Mouse (Mus musculus): ENCODE results near the gene Gpr39. TPM values are rescaled to one million over a fixed set of nuclear protein-coding genes. Genes with fewer than 3 reads are reported as not detected.

The Gpr39 gene
- polyA plus RNA-seq, 1 experiment from 2014 or later: 7.2 TPM

DNA sequence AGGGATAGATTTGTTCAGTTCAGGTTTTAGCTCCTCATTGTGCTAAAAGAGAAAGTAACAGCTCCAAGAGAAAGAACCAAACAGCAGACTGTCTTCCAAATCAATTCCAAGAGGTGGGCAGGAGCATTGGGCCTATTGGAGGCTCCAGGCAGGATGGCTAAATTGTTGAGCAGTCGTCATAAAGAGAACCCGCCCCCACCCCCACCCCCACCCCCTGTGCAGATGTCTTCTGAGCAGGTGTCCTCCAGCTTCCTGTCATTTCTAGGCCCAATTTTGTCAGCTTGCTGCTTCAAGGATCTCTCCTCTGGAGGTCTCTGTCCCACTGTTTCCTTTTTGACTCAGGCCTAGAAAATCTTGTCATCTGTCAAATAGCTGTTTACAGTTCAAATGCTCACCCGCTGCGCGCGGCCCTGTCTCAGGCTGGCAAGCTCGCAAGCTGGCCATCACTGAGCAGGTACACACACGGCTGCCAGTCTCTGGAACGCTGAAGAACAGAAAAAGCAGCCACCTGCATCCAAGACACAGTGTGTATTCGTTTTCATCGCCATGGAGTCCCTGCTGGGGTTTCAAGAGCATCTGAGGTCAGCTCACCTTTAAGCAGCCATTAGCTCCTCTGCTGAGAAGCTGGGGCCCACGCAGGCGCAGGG, 163.1 kb downstream of the Gpr39 start:
- H3K9ac ChIP-seq: no peak overlapping the region
- H3K4me2 ChIP-seq (replicated peaks): no peak overlapping the region
- H3K27ac ChIP-seq: no peak overlapping the region
- no peak overlapping the region for H3K4me3 ChIP-seq (replicated peaks)
- H3K9me3 ChIP-seq: no peaks in the 10 kb centered on the region
- H3K27me3 ChIP-seq (replicated peaks): no peaks in the 10 kb centered on the region
- WGBS: 58% methylated on average over 13 of the region's 13 CpGs
- H3K36me3 ChIP-seq: no peaks in the 10 kb centered on the region
- ATAC-seq: no peak
- H3K4me1 ChIP-seq (replicated peaks): no peaks in the 10 kb centered on the region

DNA sequence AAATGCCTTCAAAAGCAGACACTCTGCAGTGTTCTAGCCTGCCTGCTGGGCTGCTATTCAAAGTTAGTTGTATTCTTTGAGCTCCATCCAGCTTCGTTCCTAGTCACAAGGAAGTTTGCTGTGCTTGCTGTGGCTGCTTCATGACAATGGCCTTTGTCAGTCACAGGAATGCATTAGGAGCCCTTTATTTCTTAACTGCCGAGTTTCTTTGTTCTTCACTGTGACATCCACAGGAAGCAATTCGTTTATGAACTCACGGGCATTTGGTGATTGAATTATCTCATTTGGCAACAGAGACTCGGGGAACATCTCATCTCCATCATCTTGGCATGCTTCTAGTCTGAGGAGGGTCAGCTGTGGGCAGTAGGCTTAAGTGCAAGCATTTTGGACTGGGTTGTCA, 177.9 kb downstream of the Gpr39 start:
- H3K9me3 ChIP-seq: no peaks in the 10 kb centered on the region
- H3K36me3 ChIP-seq: no peaks in the 10 kb centered on the region
- no peak overlapping the region for H3K9ac ChIP-seq
- no peak overlapping the region for H3K4me3 ChIP-seq (replicated peaks)
- no peak for ATAC-seq
- WGBS: 20% methylated on average over 5 of the region's 5 CpGs
- no peaks in the 10 kb centered on the region for H3K27me3 ChIP-seq (replicated peaks)
- H3K27ac ChIP-seq: no peak overlapping the region
- no peaks in the 10 kb centered on the region for H3K4me1 ChIP-seq (replicated peaks)
- no peak overlapping the region for H3K4me2 ChIP-seq (replicated peaks)

GRCm38 (mm10) chr1:125858631-125859030, 181.8 kb downstream of the Gpr39 start:
- H3K36me3 ChIP-seq: no peaks in the 10 kb centered on the region
- no peaks in the 10 kb centered on the region for H3K4me1 ChIP-seq (replicated peaks)
- no peak overlapping the region for H3K4me2 ChIP-seq (replicated peaks)
- H3K4me3 ChIP-seq (replicated peaks): no peak overlapping the region
- H3K27me3 ChIP-seq (replicated peaks): no peaks in the 10 kb centered on the region
- no peak overlapping the region for H3K27ac ChIP-seq
- no peaks in the 10 kb centered on the region for H3K9me3 ChIP-seq
- H3K9ac ChIP-seq: no peak overlapping the region
- no peak for ATAC-seq
- 64% methylated on average over 5 of the region's 5 CpGs for WGBS

- Histone ChIP-seq H3K4me1 (replicated peaks) (no peaks in the 10 kb centered on the region), H3K36me3 (no peaks in the 10 kb centered on the region), H3K4me3 (replicated peaks) (no peak overlapping the region), H3K9ac (no peak overlapping the region), H3K9me3 (no peaks in the 10 kb centered on the region), H3K27ac (no peak overlapping the region), H3K27me3 (replicated peaks) (no peaks in the 10 kb centered on the region), H3K4me2 (replicated peaks) (no peak overlapping the region)
- no peak for ATAC-seq
- WGBS: 48% methylated on average over 7 of the region's 7 CpGs
Observed at GRCm38 (mm10) chr1:125870056-125870455, 193.3 kb downstream of the Gpr39 start.

DNA sequence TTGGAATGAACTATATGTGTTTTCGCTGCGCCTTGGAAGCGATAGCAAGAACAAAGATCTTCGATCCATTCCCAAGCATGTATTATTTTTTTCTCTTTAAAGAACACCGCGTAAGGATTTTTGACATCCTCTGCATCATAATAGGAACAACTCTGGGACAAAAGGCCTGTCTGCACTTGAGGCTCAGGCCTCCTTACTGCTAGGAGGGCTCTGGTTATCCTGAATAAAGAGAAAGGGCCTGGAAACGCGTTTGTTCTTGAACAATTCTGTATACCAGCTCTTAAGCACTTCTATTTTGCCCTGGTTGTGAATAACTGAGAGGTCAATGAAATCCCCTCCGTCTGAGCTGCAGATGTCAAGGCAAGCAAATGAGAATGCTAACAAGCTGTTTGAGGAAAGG, 216.4 kb downstream of the Gpr39 start:
- no peak overlapping the region for H3K9ac ChIP-seq
- no peak overlapping the region for H3K27ac ChIP-seq
- no peaks in the 10 kb centered on the region for H3K36me3 ChIP-seq
- H3K4me2 ChIP-seq (replicated peaks): no peak overlapping the region
- no peak for ATAC-seq
- 86% methylated on average over 9 of the region's 9 CpGs for WGBS
- no peaks in the 10 kb centered on the region for H3K4me1 ChIP-seq (replicated peaks)
- H3K9me3 ChIP-seq: no peaks in the 10 kb centered on the region
- H3K4me3 ChIP-seq (replicated peaks): no peak overlapping the region
- no peaks in the 10 kb centered on the region for H3K27me3 ChIP-seq (replicated peaks)

DNA sequence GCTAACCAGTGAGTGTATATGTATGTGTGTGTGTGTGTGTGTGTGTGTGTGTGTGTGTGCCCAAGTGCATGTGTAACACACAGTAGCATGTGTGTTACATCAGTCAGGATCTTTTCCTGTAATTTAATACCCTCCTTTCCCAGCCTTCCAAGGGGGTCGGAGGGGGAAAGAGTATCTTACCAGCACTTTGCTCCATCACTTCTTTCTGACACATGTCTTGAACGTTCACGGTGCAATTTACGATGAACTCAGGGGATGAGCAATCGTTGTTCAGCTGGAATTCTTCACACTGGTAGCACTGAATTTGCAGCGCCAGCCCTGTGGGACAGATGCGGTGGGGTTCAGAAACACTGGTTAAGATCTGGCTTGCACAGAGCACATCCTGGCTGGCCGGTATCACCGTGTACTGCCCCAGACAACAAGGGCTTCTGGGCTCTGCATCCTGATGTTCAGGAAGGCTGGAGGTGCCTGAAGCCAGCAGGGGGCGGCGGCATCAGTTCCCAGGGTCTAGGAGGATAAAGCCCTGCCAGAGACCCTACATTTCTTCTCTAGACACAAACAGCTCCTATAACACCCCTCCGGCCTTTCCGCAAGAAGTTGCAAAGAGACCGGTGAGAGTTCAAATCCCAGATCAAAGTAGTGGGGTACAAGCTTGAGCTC, 233.5 kb downstream of the Gpr39 start:
- ATAC-seq: peak; percentile 52
- Histone ChIP-seq H3K36me3 (no peaks in the 10 kb centered on the region), H3K4me3 (replicated peaks) (no peak overlapping the region), H3K4me2 (replicated peaks) (peak overlapping the region; percentile 78), H3K9ac (no peak overlapping the region), H3K4me1 (replicated peaks) (peaks cover 17% of the 10 kb centered on the region), H3K9me3 (no peaks in the 10 kb centered on the region), H3K27ac (no peak overlapping the region), H3K27me3 (replicated peaks) (peaks cover 40% of the 10 kb centered on the region)
- 8% methylated on average over 14 of the region's 14 CpGs for WGBS

DNA sequence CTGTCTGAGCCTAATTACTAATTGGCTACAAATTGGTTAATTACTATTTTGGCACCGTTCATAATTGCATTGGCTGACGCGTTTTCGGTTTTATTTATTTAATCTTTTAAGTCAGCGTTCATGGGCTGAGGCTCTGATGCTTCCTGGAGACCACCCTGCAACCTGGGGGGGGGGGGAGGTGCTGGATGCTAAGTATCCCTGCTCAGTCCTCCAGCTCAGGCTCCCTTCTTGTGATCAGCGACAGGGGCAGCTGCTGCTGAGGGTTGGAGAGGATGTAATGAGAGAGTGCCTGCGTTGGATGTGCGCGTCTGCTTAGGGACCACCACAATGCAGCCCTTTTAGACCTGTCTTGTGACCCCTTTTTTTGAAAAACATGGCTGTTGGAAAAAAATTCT, 234.1 kb downstream of the Gpr39 start:
- Histone ChIP-seq H3K4me2 (replicated peaks) (peak overlapping the region; percentile 78), H3K9ac (no peak overlapping the region), H3K4me3 (replicated peaks) (peak overlapping the region; percentile 40; the same call in 1 of the 2 replicates), H3K36me3 (no peaks in the 10 kb centered on the region), H3K9me3 (no peaks in the 10 kb centered on the region), H3K27me3 (replicated peaks) (peaks cover 40% of the 10 kb centered on the region), H3K27ac (no peak overlapping the region), H3K4me1 (replicated peaks) (peaks cover 17% of the 10 kb centered on the region)
- WGBS: 3% methylated on average over 9 of the region's 9 CpGs
- peak; percentile 57 for ATAC-seq

DNA sequence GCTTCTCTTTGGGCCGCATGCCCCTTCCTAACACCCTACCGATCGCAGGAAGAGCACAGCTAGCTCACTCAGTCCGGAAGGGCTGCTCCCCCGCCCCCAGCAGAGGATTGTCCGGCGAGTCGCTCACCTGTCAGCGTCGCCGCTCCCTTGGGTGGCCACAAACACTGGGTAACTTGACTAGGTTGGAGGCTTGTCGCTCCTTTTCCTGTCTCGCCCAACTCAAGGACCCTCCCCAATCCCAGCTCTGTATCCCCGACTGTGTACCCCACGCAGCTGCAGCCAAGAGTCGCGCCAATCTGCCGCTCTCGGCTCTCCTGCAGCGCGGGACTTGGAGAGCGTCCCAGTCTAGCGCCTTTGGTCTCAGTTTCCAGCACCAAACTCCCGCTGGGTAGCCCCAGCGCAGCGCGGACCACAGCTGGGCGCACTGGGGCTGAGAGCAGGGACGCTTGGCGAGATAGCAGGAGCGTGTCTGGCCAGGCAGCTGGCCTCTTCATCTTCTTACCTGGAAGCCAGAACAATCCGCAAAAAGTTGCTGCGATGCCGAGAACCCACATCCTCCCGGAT, 234.6 kb downstream of the Gpr39 start:
- Histone ChIP-seq H3K4me3 (replicated peaks) (peak overlapping the region; percentile 40), H3K4me1 (replicated peaks) (peaks cover 17% of the 10 kb centered on the region), H3K9me3 (no peaks in the 10 kb centered on the region), H3K27ac (no peak overlapping the region), H3K4me2 (replicated peaks) (peak overlapping the region; percentile 78), H3K9ac (peak overlapping the region; percentile 33), H3K36me3 (no peaks in the 10 kb centered on the region), H3K27me3 (replicated peaks) (peaks cover 40% of the 10 kb centered on the region)
- WGBS: under 1% methylated on average over 35 of the region's 35 CpGs
- ATAC-seq: peak; percentile 66

DNA sequence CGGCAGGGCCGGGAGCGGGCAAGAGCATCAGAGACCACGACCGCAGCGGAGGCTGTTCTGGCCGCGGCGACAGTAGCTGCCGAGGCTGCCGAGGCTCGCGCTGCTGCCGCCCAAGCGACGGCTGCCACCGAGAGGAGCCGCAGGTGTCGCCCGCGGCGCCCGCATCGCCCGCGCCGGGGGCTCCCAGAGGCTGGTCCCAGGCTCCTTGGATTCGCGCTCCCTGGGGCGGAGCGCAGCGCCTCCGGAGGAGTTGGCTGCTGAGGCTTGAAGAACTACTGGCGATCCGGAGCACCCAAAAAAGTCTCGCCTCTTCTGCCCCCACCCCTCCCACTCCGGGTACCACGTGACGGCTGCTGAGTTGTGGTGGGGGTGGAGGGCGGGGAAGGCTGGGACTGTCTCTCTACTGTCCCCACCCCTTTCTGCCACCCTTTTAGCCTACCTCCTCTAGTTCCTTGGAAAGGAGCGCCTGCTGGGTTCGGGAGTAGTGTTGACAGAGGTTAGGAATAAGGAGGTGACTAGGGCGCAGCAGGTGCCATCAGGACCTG, 235.2 kb downstream of the Gpr39 start:
- Histone ChIP-seq H3K27ac (no peak overlapping the region), H3K27me3 (replicated peaks) (peaks cover 40% of the 10 kb centered on the region), H3K4me2 (replicated peaks) (peak overlapping the region; percentile 78), H3K36me3 (no peaks in the 10 kb centered on the region), H3K9ac (no peak overlapping the region), H3K9me3 (no peaks in the 10 kb centered on the region), H3K4me1 (replicated peaks) (peaks cover 17% of the 10 kb centered on the region), H3K4me3 (replicated peaks) (peak overlapping the region; percentile 40)
- WGBS: under 1% methylated on average over 43 of the region's 43 CpGs
- ATAC-seq: peak; percentile 67

DNA sequence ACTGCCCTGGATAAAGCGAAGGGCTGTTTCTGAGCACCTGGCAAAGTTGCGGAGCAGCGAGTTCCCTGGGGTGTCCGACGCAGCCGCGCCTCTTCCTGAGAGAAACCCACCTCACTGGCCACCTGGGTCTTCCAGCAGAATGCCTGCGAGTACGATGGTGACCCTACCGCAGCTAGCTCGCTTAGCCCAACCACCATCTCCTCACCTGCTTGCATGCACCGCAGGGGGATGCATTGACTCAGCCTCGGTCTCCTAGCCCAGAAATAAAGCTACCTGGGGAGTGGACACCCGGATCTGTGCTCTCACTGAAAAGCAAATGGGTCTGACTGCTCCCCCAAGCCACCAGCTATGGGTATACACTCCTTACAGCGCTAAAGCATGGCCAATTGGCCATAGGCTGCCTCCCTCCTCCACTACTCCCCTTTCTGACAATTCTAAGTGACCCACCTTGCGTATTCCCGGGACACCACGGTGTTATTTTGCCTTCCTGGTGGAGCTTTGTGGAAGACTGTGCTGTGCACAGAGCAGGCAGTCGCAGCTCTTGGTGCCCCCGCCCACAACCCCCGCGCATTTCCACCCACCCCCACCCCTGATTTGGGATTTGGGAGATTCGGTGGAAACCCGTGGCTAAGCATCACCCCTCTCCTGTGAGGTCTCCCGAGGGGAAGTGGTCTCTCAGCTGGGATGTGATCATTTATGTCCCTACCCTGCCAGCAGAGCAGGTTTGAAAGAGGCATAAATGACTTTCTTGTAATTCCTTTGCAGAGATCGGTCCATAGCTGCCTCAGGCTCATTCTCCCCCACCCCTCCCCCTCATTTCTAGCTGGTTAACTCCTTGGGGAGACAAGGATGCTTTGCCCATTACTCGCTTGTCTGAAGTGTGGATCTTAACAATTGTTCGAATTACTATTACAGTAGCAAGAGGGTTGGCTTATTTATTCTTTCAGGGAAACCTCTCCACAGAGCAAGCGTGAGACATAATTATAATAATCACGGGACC, 236.1 kb downstream of the Gpr39 start, which contains the start of gene Lypd1:
Gene Lypd1 (minus strand): TSS at position 501 of the 1,000 bp plus-strand sequence.
- Histone ChIP-seq H3K4me1 (replicated peaks) (peaks cover 17% of the 10 kb centered on the region), H3K4me3 (replicated peaks) (peak within 1 kb of the TSS; percentile 40), H3K27me3 (replicated peaks) (peaks cover 40% of the 10 kb centered on the region), H3K4me2 (replicated peaks) (peak within 1 kb of the TSS; percentile 78), H3K27ac (no peak within 1 kb of the TSS), H3K9me3 (no peaks in the 10 kb centered on the region), H3K9ac (no peak within 1 kb of the TSS), H3K36me3 (no peaks in the 10 kb centered on the region)
- WGBS: 7% methylated on average over 30 of the region's 30 CpGs
- peak; percentile 19; the same call in 1 of the 2 replicates for ATAC-seq

DNA sequence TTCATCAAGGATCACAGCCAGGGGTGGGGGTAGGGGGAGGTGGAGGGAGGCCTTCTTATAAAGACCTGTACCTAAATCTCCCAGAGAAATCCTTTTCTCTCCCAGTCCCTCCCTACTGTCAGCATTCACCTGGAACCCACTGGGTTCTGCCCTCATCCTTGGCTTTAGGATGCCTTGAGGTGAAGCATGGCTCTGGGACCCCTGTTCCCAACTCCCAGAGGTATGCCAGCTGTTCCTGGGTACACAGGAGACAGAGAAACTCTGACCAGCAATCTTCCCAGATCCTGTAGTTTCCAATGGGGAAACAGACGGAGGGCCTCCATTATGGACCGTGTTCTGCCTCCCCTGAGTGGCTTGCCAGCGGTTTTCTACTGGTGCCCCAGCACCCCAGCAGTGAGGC, 243.9 kb downstream of the Gpr39 start:
- Histone ChIP-seq H3K4me3 (replicated peaks) (no peak overlapping the region), H3K27ac (no peak overlapping the region), H3K4me1 (replicated peaks) (no peaks in the 10 kb centered on the region), H3K27me3 (replicated peaks) (no peaks in the 10 kb centered on the region), H3K9me3 (no peaks in the 10 kb centered on the region), H3K9ac (no peak overlapping the region), H3K36me3 (no peaks in the 10 kb centered on the region), H3K4me2 (replicated peaks) (no peak overlapping the region)
- 86% methylated on average over 3 of the region's 3 CpGs for WGBS
- no peak for ATAC-seq

- WGBS: 70% methylated on average over 2 of the region's 2 CpGs
- ATAC-seq: no peak
- H3K4me3 ChIP-seq (replicated peaks): no peak overlapping the region
- no peaks in the 10 kb centered on the region for H3K36me3 ChIP-seq
- H3K27me3 ChIP-seq (replicated peaks): no peaks in the 10 kb centered on the region
- no peak overlapping the region for H3K27ac ChIP-seq
- H3K4me2 ChIP-seq (replicated peaks): no peak overlapping the region
- no peak overlapping the region for H3K9ac ChIP-seq
- H3K9me3 ChIP-seq: no peaks in the 10 kb centered on the region
- no peaks in the 10 kb centered on the region for H3K4me1 ChIP-seq (replicated peaks)
Observed at GRCm38 (mm10) chr1:125923062-125923461, 246.3 kb downstream of the Gpr39 start.
